Mouse (Mus musculus) heart, adult 8-10 months (tissue): Measurements from ENCODE around the gene Ttyh2. TPM values are rescaled to one million over a fixed set of nuclear protein-coding genes. Genes with fewer than 3 reads are reported as not detected.

Experiments used
- DNase-seq: peaks from one replicate; pipeline ENCODE4 v3.0.0; 2022; ENCODE audit warnings: low spot score
- total RNA-seq, 4 experiments: library from RNA; stranded (reverse); gene quantifications; 2 replicates each; pipeline ENCODE4 v1.2.4; 2022

Gene Ttyh2
- total RNA-seq, 4 experiments from 2014 or later, result 3.0 to 4.6 (median 3.4) TPM

- no peak for DNase-seq
These were observed 5.8 kb downstream of the Ttyh2 start for GRCm38 (mm10) chr11:114681054-114681453.

DNA sequence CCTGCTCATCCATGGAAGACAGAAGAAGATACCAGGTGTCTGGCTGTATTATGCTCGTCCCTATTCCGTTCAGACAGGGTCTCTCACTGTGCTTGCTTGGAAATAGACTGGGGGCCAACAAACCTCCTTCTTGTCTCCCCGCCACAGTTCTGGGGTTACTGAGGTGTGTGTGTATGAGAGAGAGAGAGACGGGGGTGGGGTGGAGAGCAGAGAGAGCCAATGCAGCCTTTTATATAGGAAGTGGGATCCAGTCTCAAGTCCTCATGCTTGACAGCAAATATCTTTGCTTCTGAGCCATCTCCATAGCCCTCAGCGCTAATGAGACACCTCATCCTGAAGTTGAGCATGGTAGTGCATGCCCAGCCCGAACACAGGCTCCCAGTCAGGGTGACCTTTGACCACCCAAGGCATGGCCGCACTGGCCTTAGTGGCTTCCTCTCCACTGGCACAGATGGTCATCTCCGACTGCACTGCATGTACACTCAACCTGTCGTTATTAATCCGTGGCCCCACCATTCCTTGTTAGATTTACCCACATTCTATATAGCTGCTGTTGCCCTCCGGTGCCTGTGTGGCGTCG lies 7.2 kb downstream of the Ttyh2 start:
- no peak for DNase-seq

GRCm38 (mm10) chr11:114683029-114683721 lies 7.9 kb downstream of the Ttyh2 start:
- DNase-seq, result no peak

DNA sequence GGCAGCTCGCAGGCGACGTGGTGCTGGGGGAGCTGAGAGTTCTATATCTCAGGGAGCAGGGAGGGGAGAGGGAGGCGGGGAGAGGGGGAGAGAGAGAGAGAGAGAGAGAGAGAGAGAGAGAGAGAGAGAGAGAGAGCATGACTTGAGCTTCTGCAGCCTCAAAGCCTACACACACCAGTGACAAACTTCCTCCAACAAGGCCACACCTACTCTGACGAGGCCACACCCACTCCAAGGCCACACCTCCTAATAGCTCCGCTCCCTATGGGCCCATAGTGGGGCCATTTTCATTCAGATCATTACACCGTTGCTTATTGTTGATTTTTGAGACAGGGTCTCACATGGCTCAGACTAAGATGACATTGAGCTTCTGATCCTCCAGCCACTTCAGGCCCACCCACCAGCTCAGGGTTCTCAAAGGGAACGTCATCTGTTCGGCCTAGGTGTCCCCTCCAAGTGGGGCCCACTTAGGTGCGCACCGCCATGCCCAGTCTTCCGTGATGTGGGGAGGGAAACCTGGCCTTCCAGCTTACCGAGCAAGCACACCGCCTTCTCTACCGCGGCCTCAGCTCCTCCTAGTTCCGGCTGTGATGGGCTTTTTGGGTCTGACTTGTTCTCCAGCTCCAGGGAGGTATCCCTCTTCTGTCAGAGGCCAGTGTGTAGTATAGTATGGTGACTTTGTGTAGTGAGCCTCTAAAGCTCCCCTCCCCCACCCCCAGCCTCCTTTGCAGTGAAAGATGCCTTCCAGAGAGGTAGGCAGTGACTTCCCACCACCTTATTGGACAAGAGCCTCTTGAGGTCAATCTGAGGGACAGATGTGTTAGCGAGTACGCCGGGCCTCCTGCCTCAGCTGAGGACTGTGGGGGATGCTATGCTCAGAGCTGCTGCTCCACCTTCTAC lies 8.7 kb downstream of the Ttyh2 start:
- no peak for DNase-seq

DNA sequence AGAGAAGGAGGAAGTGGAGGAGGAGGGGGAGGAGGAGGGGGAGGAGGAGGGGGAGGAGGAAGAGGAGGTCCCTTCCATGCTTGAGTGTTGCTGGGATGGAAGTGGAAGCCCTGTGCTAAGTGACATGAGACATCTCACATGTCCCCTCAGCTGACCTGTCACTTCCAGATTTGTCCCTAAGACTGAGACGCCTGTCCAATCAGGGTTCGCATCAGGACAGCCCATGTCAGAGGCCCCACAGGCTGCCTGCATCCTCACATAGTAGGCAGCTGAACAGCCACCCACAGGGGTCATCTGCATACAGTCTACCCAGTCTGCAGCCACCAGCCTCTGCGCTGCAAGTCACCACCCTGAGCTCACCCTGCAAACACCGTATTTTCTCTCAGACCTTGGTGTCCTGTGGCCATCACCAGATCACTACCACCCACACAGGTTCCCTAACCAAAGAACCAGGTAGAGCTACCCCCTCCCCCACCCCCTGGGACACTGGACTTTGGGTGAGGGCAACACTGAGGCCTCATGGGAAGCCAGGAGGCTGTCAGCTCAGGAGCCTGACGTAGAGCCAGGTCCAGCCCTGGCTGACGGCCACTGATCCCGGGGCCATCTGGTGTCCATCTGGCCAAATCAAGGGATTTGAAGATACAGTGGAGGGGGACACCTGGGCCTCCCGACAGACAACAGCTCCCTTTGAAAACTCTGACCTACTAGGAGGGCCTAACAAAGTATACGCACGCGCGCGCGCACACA lies 9.6 kb downstream of the Ttyh2 start:
- DNase-seq, result no peak

- DNase-seq, result no peak
These were observed 10.4 kb downstream of the Ttyh2 start for GRCm38 (mm10) chr11:114685526-114686040.

DNA sequence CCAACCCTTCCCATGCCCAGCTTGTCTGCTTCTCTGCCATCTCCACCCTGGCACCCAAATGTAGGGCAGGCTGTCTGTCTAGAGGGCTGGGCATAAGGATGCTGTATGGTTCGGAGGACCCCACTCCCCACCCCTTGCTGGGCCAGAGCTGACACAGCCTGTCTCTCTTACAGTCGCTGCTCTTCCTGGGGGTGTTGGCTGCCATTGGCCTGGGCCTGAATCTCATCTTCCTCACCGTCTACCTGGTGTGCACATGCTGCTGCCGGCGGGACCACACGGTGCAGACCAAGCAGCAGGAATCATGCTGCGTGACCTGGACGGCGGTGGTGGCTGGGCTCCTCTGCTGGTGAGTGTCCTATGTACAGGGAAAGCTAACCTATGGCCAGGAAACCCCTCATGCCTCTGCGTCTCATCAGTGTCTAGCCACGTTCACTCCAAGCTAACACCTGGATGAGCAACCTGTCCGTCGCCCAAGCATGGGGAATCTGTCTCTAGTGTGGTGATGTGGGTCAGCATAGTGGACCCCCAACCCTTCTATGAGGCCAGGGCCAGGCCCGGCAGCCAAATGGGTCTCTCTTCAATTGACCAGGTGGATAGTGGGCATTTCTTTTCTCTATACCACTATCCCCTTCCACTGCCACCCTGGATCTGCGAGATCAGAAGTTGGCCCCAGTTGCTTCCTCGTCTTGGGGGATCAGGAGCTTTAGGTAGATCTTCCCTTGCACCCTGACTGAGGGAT lies 11.2 kb downstream of the Ttyh2 start:
- DNase-seq, result no peak

GRCm38 (mm10) chr11:114687574-114688188 lies 12.4 kb downstream of the Ttyh2 start:
- no peak for DNase-seq

- no peak for DNase-seq
These were observed 13.5 kb downstream of the Ttyh2 start for GRCm38 (mm10) chr11:114688729-114689128.

GRCm38 (mm10) chr11:114690192-114690591 lies 15.0 kb downstream of the Ttyh2 start:
- DNase-seq, result no peak

DNA sequence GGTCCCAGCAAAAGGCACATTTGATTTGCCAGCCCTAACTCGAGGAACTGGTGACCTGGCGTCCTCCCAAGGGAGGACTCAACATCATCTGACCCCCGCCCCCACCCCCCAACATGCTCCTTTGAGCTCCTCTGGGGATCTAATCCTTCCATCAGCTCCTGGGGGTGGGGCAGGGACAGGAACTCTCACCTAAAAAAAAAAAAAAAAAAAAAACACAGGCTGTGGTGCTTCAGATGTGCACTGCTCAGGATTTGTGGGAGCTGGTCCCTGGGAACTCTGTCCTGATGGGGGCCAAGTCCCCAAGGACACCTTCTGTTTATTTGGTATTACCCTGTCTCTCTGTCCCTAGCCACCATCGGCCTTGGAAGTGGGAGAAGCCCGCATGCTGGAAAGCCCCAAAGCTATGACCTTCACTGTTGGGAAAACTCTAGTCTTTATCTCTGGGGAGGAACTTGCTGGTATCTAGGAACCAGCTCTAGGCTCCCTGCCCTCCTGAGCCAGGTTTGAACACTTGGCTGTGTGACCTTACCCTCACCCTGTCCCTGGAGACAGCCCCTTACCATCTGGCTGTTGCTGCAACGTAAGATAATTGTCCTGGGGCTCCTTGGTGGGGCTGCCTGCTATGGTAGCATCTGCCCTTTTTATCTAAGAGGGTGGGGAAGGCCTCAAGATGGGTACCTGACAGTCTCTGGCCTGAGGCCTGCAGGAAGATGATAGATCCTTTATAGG lies 16.4 kb downstream of the Ttyh2 start:
- no peak for DNase-seq

DNA sequence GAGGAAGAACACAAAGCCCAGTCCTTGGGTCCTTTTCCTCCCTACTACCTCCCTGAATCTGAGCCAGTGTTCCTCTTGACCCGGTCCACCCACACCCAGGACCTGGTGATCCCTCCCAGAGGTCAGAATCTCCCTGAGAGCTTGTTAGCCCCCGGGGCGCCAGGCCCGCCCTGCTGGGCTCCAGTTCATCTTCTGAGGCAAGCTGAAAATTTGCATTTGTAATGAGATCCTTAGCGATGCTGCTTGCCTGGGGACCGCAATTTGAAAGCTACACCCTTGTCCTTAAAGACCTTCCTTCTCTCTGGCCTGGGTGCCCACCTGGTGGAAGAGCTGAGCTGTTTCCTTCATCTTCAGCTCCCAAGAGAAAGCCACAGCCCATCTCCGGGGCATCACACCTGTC lies 17.4 kb downstream of the Ttyh2 start:
- DNase-seq, result no peak

GRCm38 (mm10) chr11:114693456-114693855 lies 18.2 kb downstream of the Ttyh2 start:
- no peak for DNase-seq

DNA sequence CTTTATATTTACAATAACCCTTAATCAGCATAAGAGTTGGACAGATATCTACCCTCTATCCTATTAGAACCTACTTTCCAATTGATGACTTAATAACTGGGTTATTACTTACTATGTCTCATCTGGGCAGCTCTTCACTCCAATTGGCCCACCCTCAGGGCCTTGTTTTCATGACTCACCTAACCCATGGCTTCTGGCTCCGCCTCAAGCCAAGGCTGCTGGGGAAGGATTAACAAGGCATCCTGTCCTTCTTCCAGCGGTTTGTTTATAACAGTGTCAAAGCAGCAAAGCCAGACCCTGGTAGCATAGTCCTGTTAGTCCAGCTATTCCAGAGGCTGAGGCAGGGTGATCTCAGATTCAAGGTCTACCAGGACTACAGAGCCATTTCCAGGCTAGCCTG lies 19.2 kb downstream of the Ttyh2 start:
- DNase-seq, result no peak

DNA sequence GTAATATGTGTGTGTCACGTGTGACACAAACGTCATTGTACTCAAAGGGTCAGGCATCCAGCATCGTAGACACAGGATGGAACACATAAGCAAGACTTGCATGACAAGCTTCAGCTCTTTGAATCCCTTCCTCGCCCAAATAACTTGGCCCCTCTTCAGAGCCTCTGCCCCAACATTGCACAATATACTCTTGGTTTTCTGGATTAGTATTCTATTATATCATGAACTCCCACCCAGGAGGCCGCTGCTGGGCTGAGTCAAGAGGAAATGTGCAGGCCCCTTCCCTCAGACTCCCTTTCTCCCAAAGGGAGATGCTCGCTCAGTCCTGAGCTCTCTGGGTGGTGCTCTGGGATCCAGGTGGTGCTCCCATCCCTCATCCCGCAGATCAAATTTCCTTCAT lies 23.3 kb downstream of the Ttyh2 start:
- no peak for DNase-seq

DNA sequence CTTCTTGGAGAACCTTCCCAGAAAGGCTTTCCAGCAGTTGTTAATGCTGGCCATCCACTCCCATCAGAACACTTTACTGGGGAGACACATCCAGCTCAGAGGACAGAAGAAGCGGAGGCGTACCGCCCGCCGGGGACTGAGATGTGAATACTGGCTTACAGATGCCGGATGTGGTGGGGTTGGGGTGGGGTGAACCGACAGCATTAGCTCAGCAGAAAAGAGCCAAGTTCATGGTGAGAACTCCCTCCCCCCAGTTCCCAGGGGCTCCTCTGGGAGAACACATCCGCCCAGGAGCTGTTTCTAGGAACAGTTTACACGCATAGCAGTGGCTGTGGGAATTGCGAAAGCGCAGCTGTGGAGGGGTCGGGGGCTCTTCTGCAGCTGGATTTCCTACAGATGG lies 24.3 kb downstream of the Ttyh2 start:
- DNase-seq, result peak; percentile 85

DNA sequence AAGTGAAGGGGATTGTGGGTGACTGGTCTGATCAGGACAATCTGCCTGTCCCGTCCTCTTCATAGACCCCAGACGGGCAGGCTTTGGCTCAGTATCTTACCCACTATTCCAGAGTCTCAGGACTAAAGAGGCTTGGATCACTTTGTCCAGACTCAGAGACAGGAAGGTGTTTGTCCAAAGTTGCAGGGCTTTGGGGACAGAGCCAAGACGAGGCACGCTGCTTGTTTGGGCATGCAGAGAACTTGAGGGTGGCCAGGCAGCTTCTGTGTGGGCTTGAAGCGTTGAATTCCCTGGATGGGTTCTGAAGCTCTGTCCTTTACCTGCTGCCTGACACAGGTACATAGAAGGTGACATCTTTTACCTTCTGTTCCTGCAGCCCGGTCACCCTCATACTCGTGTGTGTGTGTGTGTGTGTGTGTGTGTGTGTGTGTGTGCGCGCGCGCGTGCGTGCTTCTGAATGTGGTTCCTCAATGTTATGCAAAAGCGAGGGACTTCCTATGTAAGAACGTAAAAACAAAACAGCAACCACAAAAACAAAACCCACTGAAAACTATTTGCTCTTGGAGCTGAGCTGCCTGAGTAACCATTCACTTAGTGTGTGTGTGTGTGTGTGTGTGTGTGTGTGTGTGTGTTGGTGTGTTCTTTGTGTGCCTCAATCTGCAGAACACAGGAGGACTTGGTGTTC lies 27.2 kb downstream of the Ttyh2 start:
- DNase-seq, result no peak

DNA sequence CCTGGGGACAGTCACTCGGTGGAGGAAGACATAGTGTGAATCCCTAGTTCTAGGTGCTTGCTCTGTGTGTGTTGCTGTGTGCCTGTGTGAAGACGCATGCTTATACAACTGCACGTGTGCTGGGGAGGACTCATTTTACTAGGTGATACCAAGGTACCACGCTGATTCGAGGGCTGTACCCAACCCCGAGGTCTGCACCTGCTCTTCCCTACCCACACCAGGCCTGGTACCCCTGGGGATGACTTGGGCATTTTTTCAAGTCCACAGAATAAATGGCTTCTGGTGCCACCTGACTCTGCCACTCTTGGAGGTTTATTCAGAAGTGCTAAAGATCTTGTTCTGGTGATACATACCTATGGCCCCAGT lies 27.7 kb downstream of the Ttyh2 start:
- DNase-seq, result no peak
